Mouse (Mus musculus) T-helper 2 cell (primary cell): Measurements from ENCODE around the gene Fam83g.
"Not testable (repeated sequence)": the region's sequence is repeated elsewhere in the genome, so short reads cannot be mapped to it uniquely, and the experiment has no call there.

Source experiments
- in situ Hi-C: fragments of 300-600 bp; cut with MboI, MseI; formaldehyde crosslinking; loops from one replicate; pipeline ENCODE4 v1.15.1; 2025; ENCODE audit warnings: high pct_unique_total_duplicates

The Fam83g gene

DNA sequence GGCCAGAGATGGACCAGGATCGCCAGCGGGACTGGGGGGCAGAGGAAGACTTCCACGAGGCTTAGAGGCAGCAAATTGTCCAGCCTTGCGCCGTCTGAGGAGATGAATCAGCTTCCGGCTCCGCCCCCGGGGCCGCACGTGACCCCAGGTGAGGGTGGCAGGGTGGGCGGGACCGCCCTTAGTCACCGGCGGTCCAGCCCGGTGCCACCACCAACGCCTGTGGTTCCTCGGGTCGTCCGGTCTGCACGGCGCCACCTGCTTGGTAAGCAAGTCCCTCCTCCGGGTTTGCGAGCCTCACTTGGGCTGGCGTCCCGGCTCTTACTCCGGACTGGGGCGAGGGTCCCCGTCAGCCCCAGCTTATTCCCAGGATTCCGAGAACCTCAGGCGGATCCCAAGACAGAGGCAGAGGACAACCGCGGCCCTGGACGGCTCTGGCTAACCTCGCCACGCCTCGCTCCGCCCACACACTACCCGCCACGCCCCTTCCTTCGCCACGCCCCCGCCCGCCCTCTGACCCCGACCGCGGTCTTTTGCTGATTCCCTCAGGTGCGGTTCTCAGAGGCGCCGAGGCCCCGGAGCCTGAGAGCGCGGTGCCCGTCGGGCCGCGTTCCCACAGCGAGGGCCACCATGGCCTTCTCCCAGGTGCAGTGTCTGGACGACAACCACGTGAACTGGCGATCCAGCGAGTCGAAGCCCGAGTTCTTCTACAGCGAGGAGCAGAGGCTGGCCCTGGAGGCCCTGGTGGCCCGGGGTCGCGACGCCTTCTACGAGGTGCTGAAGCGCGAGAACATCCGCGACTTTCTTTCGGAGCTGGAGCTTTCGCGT is at the start of gene Fam83g:
Fam83g (plus strand) TSS at position 185 of the 825 bp plus-strand sequence.
- in situ Hi-C loops, result loop anchor here (10.0 kb wide), 1 partner anchor 401 kb away; no protein-coding TSS in a partner anchor

DNA sequence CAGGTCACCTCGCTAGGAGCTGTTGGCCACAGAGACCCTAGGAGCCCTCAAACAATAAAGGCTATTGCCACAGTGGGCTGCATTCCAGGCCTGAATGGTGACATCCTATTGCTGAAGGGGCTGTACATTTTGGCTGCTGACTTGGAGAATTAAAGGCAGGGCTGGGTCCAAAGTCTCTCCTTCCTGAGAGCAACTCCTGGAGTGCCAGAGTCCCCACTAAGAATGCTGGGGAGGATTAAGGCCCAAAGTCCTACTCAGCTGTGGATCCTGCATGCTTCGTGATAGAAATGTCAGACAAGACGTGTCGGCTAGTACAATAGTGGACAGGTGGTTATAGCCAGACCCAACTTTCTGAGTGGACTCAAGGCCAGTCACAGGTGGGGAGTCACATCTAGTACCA is 47.6 kb upstream of the Fam83g start:
- in situ Hi-C loops, result not testable (repeated sequence)

DNA sequence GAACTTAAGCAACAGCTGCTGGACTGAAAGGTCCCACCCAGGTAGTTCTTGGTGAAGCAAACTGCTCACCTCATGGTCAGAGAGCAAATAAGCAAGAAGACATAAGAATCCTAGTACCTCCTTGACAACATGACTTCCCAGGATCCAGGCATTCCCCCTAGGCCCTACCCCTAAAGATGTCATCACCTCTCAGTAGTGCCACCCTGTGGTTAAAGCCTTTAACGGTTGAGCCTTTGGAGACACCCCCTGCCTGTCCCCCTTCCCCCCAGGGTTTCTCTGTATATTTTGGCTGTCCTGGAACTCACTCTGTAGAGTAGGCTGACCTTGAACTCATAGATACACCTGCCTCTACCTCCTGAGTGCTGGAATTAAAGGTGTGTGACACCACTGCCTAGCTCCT is 46.5 kb upstream of the Fam83g start:
- in situ Hi-C loops, result no loop called here

DNA sequence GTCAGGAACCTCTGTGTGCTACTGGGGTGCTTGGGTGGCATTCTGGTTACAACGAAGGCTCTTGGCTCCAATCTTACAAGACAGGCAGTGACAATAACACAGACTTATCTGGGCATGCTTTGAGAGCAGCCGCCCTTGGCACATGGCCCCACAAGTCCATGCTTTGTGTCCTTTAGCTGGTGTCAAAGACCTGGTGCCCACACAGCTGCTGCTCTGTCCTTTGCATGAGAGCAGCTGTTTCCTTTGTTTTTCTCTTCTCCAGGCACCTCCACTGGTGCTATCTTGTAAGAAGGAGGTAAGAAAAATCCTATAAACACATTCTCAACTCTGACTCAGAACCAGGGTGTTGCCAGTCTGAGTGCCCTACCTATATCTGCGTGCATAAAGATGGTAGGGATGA is 46.0 kb upstream of the Fam83g start:
- in situ Hi-C loops, result no loop called here

DNA sequence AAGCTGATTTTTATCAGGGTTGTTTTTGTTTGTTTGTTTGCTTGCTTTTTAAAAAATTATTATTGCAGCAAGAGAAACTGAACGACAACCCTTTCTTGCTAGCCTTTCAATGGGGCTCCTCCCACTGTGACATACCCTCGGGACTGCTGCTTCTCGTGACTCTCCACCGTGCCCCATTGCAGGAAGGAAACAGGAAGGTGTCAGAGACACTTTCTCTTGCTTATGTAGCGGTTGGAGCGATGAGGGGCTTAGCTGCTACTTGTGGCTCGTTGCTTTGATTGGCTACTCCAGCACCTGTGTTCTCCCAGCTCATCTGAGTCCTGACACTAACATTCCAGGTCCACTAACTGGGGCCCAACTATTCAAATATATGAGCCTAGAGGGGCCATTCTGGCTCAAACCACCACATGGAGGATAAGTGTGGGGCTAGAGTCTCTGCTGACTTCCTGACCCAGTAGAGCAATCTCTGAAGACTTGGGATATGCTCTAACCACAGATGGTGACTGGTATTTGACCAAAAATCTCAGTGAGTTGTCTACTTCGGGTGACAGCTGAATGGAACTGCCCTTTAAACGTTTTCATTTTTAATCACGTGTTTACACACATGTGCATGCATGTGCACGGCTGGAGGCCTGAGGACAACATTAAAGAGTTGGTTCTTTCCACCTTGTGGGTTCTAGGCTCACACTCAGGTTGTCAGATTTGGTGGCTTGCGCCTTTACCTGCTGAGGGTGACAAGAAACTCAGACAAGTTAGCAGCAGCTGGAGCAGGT is 44.9 kb upstream of the Fam83g start:
- in situ Hi-C loops, result no loop called here

DNA sequence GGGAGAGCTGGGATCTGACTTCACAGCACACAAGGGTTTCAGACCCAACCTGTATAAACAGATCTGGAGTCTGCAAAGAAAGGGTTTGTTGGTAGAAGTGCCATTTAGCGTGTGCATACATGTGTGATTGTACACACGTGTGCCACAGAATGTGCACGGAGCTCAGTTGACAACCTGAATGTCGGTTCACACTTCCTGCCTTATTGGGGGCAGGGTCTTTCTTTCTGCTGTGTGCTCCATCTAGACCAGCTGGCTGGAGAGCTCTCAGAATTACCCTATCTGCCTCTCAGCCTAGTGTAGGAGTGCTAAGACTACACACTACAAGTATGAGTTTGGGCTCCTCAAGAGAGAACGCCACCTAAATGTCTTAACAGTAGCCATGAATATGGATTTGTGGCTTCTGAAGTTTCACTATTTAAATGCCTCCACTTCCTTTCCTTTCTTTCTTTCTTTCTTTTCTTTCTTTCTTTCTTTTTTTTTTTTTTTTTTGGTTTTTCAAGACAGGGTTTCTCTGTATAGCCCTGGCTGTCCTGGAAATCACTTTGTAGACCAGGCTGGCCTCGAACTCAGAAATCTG is 44.2 kb upstream of the Fam83g start:
- in situ Hi-C loops, result no loop called here

DNA sequence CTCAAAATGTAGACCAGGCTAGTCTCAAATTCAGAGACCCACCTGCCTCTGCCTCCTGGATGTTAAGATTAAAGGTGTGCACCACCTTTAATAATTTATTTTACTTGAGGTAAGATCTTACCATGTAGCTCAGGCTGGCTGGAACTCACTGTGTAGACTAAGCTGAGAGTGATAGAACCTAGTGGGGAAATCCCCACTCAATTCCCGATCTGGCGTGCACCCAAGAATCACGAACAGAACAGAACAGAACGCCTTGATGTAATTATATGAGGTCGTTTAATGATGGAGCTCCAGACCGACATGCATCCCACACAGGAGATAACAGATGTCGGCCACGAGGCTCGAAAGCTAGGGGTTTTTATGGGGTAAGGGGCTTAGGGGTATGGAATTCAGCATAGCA is 43.3 kb upstream of the Fam83g start:
- in situ Hi-C loops, result not testable (repeated sequence)

DNA sequence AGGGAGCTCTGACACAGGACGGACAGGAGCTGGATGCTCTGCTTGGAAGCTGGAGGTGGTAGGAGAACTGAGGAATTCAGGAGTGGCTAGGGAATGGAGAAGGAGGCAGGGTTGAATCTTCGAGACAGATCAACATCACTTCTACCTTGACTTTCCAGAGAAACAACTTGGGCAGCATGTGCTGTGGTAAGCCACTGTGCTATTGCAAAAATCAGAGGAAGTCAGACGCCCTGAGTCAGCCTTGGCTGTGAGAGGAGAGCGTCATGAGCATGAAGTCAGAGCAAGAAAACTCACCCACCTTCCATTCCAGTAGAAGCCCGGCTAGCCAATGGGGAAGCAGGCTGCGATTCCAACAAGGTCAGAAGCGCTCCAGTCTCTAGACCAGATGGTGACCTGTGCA is 41.8 kb upstream of the Fam83g start:
- in situ Hi-C loops, result no loop called here

DNA sequence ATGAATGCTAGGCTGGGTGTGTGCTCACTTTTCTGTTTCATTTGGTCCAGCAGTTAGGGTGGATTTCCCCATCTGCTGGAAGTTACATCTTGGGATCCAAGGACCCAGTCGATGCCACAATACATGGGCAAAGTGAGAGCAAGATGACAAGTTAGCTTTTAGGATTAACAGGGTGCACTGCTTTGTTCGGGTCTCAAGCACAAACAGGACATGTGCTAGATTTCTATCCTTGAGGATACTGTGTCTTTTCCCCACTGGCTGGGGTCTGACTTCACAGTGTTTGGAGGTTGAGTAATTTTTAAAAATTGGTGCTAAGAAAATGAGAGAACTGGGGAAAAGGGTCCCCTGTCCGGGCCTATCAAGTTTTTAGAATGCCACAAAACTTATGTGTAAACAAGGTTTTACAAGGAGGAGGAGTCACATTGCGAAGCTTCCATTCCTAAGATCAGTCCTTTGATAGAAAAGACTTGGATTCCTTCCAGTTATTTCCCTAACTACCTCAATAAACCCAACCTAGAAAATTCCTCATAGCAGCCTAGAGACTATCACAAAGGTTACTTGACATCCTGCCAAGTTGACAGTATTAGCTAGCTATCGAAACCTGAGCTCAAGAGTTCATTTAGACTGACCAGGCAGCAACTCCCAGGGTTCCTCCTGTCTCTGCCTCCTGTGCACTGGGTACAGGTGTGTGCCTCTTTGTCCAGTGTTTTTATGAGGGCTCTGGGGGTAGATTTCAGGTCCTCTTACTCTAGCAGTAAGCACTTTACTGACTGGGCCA is 40.5 kb upstream of the Fam83g start:
- in situ Hi-C loops, result no loop called here

DNA sequence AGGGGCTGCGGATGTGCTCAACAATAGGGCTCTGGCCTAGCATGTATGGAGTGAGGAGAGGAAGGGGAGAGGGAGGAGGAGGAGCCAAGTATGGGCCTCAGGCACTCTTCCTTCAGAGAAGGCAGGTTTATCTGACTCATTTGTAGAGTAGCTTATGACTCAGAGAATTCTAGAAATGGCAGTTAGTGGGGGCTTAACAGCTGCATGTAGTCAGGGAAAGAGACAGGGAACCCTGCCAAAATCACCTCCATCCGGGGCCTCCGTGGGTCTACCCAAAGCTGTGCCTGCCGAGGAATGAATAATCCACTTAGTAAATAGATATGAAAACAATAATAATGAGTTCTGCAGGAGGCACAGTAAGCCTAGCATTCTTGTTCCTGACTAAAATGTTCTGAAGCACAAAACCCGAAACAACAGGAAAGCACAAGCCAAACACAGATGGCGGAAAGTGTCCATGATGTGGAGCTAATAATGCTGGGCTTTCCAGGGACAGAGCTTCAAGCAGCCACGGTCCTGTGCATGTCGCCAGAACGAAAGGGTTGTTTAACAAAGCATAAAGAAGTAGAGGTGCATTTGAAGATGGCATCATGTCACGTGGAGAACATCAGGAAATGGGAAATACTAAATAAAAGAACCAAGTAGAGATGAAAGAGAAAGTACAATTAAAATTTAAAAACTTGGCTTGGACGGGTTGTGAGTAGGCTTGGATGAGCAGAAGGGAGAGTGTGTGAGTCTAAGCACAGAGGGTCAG is 39.1 kb upstream of the Fam83g start:
- in situ Hi-C loops, result no loop called here

DNA sequence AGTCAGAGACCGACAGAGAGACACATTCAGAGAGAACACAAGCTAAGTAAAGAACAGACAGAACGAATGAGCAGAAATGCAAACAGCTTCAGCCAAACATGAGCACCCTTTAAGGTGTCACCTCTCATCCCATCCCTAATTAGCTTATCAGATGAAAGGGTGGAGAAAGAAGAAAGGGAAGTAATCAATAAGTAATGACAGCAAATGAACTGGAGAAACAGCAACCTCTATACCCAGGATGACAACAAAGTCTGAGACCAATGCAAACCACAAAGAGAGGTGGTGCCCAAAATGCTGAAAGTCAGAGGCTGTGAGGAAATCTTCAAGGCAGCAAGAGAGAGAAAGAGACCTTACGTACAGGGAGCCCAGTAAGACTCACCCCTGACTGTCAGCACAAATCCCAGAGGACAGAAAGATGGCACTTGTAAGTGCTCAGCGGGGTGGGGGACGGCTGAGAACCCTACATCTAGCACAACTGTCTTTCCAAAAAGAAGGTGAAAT is 38.5 kb upstream of the Fam83g start:
- in situ Hi-C loops, result no loop called here

DNA sequence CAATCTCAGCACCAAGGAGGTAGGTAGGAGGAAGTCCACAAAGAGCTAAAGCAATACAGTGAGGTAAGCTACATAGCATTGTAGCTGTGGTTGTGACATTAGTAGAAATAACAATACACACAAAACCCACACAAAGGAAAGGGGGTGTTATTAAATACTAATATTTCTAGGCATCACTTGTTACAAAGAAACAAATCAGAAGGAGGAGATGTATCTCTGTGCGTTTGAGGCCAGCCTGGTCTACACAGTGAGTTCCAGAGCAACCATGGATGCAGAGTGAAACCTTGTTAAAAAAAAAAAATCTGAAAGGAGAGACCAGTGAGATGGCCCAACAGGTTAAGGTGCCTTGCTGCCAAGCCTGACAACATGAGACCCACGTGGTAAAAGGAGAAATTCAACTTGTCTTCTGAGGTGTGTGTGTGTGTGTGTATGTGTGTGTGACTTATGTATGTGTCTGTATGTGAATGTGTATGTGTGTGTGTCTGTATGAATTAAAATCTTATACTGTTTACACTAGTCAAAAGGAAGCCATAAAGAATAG is 37.3 kb upstream of the Fam83g start:
- in situ Hi-C loops, result no loop called here

DNA sequence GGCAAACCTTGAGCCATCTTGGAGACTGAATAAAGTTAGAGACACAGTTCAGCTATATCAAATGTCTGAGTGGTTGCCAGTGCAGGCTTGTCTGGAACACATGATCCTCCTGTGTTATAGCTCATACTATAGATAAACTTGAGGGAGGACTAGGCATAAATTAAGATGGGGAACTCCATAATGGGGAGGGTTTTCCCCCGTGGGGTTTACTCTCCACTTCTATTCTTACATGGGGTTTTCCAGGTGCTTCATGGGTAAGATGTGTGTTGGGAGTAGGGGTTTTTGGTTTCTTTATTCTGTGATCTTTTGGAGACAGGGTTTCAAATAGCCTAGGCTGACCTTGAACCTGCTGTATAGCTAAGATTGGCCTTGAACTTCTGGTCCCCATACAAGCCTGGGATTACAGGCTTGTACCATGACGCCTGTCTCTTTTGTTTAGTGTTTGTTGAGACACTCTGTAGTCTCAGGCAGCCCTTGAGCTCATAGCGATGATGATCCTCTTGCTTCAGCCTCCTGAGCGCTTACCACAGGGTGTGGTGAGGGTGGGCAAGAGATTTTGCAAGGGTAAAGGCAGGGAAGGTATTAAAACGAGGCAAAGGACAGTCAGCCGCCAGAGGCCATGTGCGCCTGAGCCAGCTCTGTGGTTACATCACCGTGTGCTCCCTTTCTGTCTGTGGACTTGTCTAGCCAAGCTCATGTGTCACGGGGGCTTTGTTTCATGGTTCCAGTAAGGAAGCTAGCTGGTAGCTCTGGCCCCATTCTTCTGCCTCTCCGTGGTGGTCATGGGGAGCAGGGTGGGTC is 36.6 kb upstream of the Fam83g start:
- in situ Hi-C loops, result no loop called here

DNA sequence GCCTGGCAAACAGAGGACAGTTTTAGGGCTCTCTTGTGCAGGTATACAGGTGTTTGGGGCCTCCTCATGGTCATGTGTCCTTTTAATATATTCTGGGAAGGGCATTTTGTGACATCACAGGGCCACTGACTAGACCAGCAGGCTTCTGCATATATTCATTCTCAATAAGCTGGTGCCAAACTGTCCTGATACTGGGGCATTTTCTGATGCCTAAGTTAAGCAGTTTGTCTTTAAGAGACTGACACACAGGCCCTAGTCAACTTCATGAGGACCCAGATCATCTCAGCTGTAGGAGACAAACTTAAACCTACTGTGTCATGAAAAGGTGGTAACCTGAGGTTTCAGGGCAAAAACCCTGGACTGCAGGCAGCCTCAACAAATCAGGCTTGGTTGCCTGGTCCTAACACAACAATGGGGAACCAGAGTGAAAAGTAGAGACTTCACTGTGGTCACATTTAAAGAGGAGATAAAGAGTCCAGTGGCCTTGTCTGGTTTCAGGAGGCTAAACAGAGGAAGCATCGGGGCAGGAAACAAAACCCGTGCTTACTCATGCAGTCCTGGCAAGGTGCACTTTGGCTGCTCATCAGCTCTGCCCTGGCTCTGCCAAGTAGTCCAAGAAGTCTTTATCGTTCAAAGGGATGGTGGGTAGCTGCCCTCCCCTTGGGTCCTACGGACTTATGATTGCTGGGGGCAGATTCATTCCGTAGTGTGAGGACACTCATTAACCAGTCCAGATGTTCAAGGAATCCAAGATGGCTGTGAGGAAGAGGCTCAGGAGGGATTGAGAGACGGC is 35.7 kb upstream of the Fam83g start:
- in situ Hi-C loops, result no loop called here

DNA sequence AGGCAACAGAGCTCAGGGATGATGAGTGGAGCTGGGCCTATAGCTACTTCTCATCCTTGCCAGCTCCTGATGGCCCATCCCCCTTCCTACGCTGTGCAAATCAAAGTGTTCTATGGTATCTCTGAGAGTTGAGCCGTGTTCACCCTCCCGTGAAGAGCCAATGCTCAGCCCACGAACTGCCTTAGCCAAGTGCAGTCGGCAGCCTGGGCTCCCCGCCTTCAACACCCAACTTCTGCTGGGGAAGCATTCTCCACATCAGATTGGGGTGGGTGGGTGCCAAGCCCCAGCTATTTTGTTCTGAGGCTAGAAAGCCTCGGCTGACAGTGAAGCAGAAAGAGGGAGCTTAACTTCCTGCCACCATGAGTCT is 35.2 kb upstream of the Fam83g start:
- in situ Hi-C loops, result no loop called here

DNA sequence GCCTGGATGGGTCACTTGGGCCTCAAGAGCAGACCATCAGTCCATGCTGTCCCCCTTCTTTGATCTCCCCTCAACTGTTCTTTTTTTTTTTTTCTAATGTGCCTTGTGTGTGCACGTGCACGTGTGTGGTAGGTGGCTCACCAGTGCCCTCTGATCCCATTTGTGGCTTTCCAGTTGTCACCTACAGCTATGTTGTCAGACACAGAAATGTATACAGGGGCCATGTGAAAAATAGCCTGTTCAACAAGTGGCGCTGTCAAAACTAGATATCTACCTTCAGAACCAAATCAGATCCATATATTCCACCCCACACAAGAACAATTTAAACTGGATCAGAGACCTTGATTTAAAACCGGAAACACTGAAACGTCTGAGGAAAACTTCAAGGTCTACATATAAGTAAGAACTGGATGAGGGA is 34.7 kb upstream of the Fam83g start:
- in situ Hi-C loops, result no loop called here

DNA sequence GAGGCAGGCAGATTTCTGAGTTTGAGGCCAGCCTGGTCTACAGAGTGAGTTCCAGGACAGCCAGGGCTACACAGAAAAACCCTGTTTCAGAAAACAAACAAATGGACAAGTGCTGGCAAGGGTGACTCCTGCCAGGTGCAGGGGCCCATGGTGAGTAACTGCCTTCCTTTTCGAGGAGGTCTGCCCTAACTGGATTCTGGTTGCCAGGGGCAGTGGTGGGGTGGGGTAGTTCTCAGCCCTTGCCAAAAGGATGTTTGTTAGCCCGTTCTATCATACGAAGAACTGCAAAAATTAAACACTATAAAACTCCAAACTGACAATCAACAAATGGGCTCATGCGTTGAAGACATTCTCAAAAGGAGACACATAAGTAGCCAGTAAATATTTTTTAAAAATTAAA is 34.3 kb upstream of the Fam83g start:
- in situ Hi-C loops, result no loop called here

DNA sequence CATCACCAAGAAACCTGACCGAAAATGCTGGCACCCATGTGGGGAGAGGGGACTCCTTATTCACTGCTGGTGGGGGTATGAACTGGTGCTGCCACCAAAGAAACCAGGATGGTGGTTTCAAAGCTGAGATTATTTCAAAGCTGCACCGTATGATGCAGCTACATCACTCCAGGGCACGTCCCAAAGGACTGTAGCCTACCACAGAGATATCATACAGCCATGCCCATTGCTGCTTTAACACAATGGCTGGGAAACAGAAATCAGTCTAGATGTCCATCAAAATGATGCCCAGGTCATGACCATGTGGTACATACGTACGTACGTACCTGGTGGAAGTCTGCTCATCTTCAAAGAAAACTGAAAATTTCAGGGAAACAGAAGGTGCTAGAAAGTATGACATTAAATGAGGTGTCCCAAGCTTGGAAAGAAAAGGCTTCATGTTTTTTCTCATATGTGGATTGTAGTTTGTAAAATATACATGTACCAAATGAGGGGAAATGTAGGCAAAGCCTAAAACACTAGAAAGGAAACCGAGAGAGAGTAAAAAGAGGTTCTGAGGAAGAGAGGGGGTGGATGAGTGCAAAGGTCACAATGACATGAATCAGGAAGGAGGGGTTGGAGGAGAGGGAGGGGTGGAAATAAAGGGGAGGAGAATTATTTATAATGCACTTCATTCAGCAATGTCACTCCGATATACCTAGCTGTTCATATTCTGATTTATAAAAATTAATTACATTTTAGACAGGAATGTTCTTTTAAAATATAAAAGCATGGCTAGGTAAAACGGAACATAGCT is 33.2 kb upstream of the Fam83g start:
- in situ Hi-C loops, result no loop called here
